Mouse (Mus musculus) retina, postnatal 7 days (tissue): ENCODE results near the gene Gm10842.
"Not testable (repeated sequence)": the region's sequence is repeated elsewhere in the genome, so short reads cannot be mapped to it uniquely, and the experiment has no call there.

Experiments
- DNase-seq: peaks from one replicate; pipeline ENCODE4 v3.0.0-alpha.2; 2012; ENCODE audit warnings: low read depth, low spot score

Gm10842 gene

GRCm38 (mm10) chr11:105146593-105146992 is at the start of gene Gm10842:
TSS of gene Gm10842 (plus strand) at chr11:105146893.
- DNase-seq: no peak

GRCm38 (mm10) chr11:105112448-105112847 is 34.2 kb upstream of the Gm10842 start:
- not testable (repeated sequence) for DNase-seq

- no peak for DNase-seq
Observed at GRCm38 (mm10) chr11:105117814-105118213, 28.9 kb upstream of the Gm10842 start.

GRCm38 (mm10) chr11:105120551-105121061 is 26.1 kb upstream of the Gm10842 start:
- no peak for DNase-seq

- not testable (repeated sequence) for DNase-seq
Observed at GRCm38 (mm10) chr11:105121792-105122191, 24.9 kb upstream of the Gm10842 start.

GRCm38 (mm10) chr11:105123986-105124385 is 22.7 kb upstream of the Gm10842 start:
- peak; percentile 62 for DNase-seq

GRCm38 (mm10) chr11:105125735-105126519 is 20.8 kb upstream of the Gm10842 start, which contains the start of gene Mettl2:
TSS of gene Mettl2 (plus strand) at chr11:105126425.
- peak; percentile 84 for DNase-seq

- DNase-seq: no peak
Observed at GRCm38 (mm10) chr11:105126520-105127029, 20.1 kb upstream of the Gm10842 start.

GRCm38 (mm10) chr11:105135692-105136091 is 11.0 kb upstream of the Gm10842 start:
- no peak for DNase-seq

GRCm38 (mm10) chr11:105137255-105137654 is 9.4 kb upstream of the Gm10842 start:
- not testable (repeated sequence) for DNase-seq

GRCm38 (mm10) chr11:105140512-105140911 is 6.2 kb upstream of the Gm10842 start:
- DNase-seq: not testable (repeated sequence)

- DNase-seq: no peak
Observed at GRCm38 (mm10) chr11:105141115-105141514, 5.6 kb upstream of the Gm10842 start.

GRCm38 (mm10) chr11:105143564-105143963 is 3.1 kb upstream of the Gm10842 start:
- no peak for DNase-seq

GRCm38 (mm10) chr11:105144084-105144483 is 2.6 kb upstream of the Gm10842 start:
- no peak for DNase-seq

GRCm38 (mm10) chr11:105144508-105145210 is 2.0 kb upstream of the Gm10842 start:
- DNase-seq: no peak

- DNase-seq: no peak
Observed at GRCm38 (mm10) chr11:105145211-105145610, 1.5 kb upstream of the Gm10842 start.

- no peak for DNase-seq
Observed at GRCm38 (mm10) chr11:105149353-105149752, 2.7 kb downstream of the Gm10842 start.

GRCm38 (mm10) chr11:105149766-105150165 is 3.1 kb downstream of the Gm10842 start:
- DNase-seq: no peak

GRCm38 (mm10) chr11:105150691-105151090 is 4.0 kb downstream of the Gm10842 start:
- no peak for DNase-seq

- no peak for DNase-seq
Observed at GRCm38 (mm10) chr11:105151226-105152016, 4.7 kb downstream of the Gm10842 start.

- no peak for DNase-seq
Observed at GRCm38 (mm10) chr11:105152017-105152300, 5.3 kb downstream of the Gm10842 start.
